Comparison of ENCODE assay signal across 34 mouse cellular contexts in the genomic region with DNA sequence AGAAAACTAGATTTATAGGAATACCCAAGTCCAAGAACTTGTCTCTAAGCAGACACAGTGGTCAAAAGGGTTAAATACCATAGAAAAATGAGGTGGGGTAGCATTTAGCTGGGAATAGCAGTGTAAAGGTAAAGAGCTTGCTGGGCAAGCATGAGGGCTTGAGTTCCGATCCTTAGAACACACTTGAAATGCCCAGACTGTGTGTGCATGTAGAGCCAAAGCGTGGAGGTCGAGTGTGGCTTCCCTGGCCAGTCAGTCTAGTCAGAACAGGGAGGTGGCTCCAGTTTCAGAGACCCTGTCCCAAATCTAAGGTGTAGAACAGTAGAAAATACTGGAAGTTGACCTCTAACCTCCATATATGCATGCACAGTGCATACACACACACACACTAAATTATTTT.
"Had no signal": no experiment of that assay in that cellular context is flagged by ENCODE, and none has a peak within 500 bp of the region (broad histone marks: within the 10 kb centered on the region; RNA-seq: fewer than 3 reads in every experiment).

No protein-coding gene starts in this region.

- H3K9ac ChIP-seq: heart, embryonic 12.5 days; heart, embryonic 13.5 days; heart, embryonic 15.5 days; hindbrain, embryonic 12.5 days; hindbrain, embryonic 13.5 days; hindbrain, embryonic 14.5 days; hindbrain, embryonic 15.5 days; intestine, embryonic 15.5 days; kidney, embryonic 15.5 days had no signal

- H3K4me2 ChIP-seq: heart, embryonic 11.5 days; heart, embryonic 12.5 days; heart, embryonic 13.5 days; heart, embryonic 15.5 days; hindbrain, embryonic 12.5 days; hindbrain, embryonic 13.5 days; hindbrain, embryonic 14.5 days; hindbrain, embryonic 15.5 days; intestine, embryonic 15.5 days; kidney, embryonic 15.5 days had no signal

- H3K27me3 ChIP-seq: heart, embryonic 12.5 days; heart, embryonic 13.5 days; heart, embryonic 15.5 days; hindbrain, embryonic 12.5 days; hindbrain, embryonic 13.5 days; hindbrain, embryonic 15.5 days; intestine, embryonic 15.5 days; kidney, embryonic 15.5 days had no signal

- H3K9me3 ChIP-seq: heart, embryonic 10.5 days; heart, embryonic 12.5 days; heart, embryonic 13.5 days; heart, embryonic 15.5 days; hindbrain, embryonic 10.5 days; hindbrain, embryonic 12.5 days; hindbrain, embryonic 13.5 days; hindbrain, embryonic 15.5 days; intestine, embryonic 15.5 days; kidney, embryonic 15.5 days had no signal

- ATAC-seq: hindbrain, embryonic 16.5 days; hindbrain, postnatal 0 days; inflammation-experienced regulatory T-cells, adult 6 months; intestine, embryonic 15.5 days; intestine, embryonic 16.5 days; intestine, postnatal 0 days had no signal

- H3K4me1 ChIP-seq: heart, embryonic 13.5 days; hindbrain, embryonic 12.5 days; hindbrain, embryonic 13.5 days; hindbrain, embryonic 15.5 days; intestine, embryonic 15.5 days had no signal

- H3K27ac ChIP-seq: heart, embryonic 10.5 days; heart, embryonic 13.5 days; heart, embryonic 15.5 days; hindbrain, embryonic 10.5 days; hindbrain, embryonic 12.5 days; hindbrain, embryonic 13.5 days; hindbrain, embryonic 14.5 days; hindbrain, embryonic 15.5 days; hindbrain, postnatal 0 days; intestine, embryonic 15.5 days; kidney, embryonic 15.5 days; kidney, postnatal 0 days; layer of hippocampus, adult 2 months had no signal

- DNase-seq: heart, postnatal 10 days; heart, postnatal 36 days; heart, postnatal 4 days; kidney, adult 11 months; kidney, adult 18-20 months; kidney, adult 2 months; kidney, adult 8-10 months; kidney, adult 9 months; kidney, postnatal 10 days; kidney, postnatal 14 days; kidney, postnatal 25 days; kidney, postnatal 36 days; kidney, postnatal 4 days; layer of hippocampus, adult 9-11 months; layer of hippocampus, postnatal 36 days had no signal

- H3K36me3 ChIP-seq: heart, embryonic 10.5 days; heart, embryonic 12.5 days; heart, embryonic 13.5 days; heart, embryonic 15.5 days; hindbrain, embryonic 10.5 days; hindbrain, embryonic 12.5 days; hindbrain, embryonic 13.5 days; hindbrain, embryonic 15.5 days; intestine, embryonic 15.5 days; kidney, embryonic 15.5 days had no signal

- H3K4me3 ChIP-seq: heart, embryonic 10.5 days; heart, embryonic 12.5 days; heart, embryonic 13.5 days; heart, embryonic 15.5 days; hindbrain, embryonic 10.5 days; hindbrain, embryonic 12.5 days; hindbrain, embryonic 13.5 days; hindbrain, embryonic 15.5 days; intestine, embryonic 15.5 days; kidney, embryonic 15.5 days; layer of hippocampus, adult 2 months had no signal
